Mouse (Mus musculus) adrenal gland (tissue): ENCODE measurements around the gene Mcur1.

ENCODE experiments used
- intact Hi-C: fragments of 180-260 bp; cut with DNase I; formaldehyde crosslinking; loops from one replicate; pipeline ENCODE4 v1.15.1; 2025

Gene Mcur1

GRCm38 (mm10) chr13:43567141-43567891 is 7.3 kb upstream of the Mcur1 start:
- intact Hi-C loops = no loop called here

- intact Hi-C loops = no loop called here
These were observed 6.2 kb upstream of the Mcur1 start for GRCm38 (mm10) chr13:43566184-43566583.

GRCm38 (mm10) chr13:43565346-43565745 is 5.4 kb upstream of the Mcur1 start:
- intact Hi-C loops = no loop called here

- intact Hi-C loops = no loop called here
These were observed 4.7 kb upstream of the Mcur1 start for GRCm38 (mm10) chr13:43564733-43565132.

GRCm38 (mm10) chr13:43562726-43563125 is 2.7 kb upstream of the Mcur1 start:
- intact Hi-C loops = no loop called here

- intact Hi-C loops = no loop called here
These were observed 744 bp upstream of the Mcur1 start for GRCm38 (mm10) chr13:43560458-43561411.

GRCm38 (mm10) chr13:43558959-43559358 is 1.0 kb downstream of the Mcur1 start:
- intact Hi-C loops = no loop called here

GRCm38 (mm10) chr13:43558357-43558756 is 1.6 kb downstream of the Mcur1 start:
- intact Hi-C loops = no loop called here

- intact Hi-C loops = no loop called here
These were observed 3.0 kb downstream of the Mcur1 start for GRCm38 (mm10) chr13:43556913-43557542.

- intact Hi-C loops = no loop called here
These were observed 4.7 kb downstream of the Mcur1 start for GRCm38 (mm10) chr13:43555321-43555720.

GRCm38 (mm10) chr13:43554827-43555226 is 5.2 kb downstream of the Mcur1 start:
- intact Hi-C loops = no loop called here

- intact Hi-C loops = no loop called here
These were observed 9.3 kb downstream of the Mcur1 start for GRCm38 (mm10) chr13:43550676-43551075.

- intact Hi-C loops = no loop called here
These were observed 10.1 kb downstream of the Mcur1 start for GRCm38 (mm10) chr13:43549870-43550269.

- intact Hi-C loops = no loop called here
These were observed 10.8 kb downstream of the Mcur1 start for GRCm38 (mm10) chr13:43549078-43549698.

- intact Hi-C loops = no loop called here
These were observed 11.4 kb downstream of the Mcur1 start for GRCm38 (mm10) chr13:43548617-43549016.

GRCm38 (mm10) chr13:43546861-43547260 is 13.1 kb downstream of the Mcur1 start:
- intact Hi-C loops = no loop called here

GRCm38 (mm10) chr13:43540205-43540815 is 19.7 kb downstream of the Mcur1 start:
- intact Hi-C loops = no loop called here

GRCm38 (mm10) chr13:43539409-43539808 is 20.6 kb downstream of the Mcur1 start:
- intact Hi-C loops = no loop called here

GRCm38 (mm10) chr13:43537854-43538253 is 22.1 kb downstream of the Mcur1 start:
- intact Hi-C loops = no loop called here

- intact Hi-C loops = no loop called here
These were observed 26.0 kb downstream of the Mcur1 start for GRCm38 (mm10) chr13:43534015-43534414.
